Mouse (Mus musculus) embryonic facial prominence, embryonic 11.5 days (tissue): ENCODE data around the gene 1700013G24Rik. TPM values are rescaled to one million over a fixed set of nuclear protein-coding genes. Genes with fewer than 3 reads are reported as not detected.
"Not testable (repeated sequence)": the region's sequence is repeated elsewhere in the genome, so short reads cannot be mapped to it uniquely, and the experiment has no call there.

Experiments used
- ATAC-seq: fragments of 200-750 bp; cut with Nextera tagmentation; replicated peaks from 2 replicates; pipeline ENCODE4 v1.8.0; 2017; ENCODE audit warnings: low read depth; ENCODE audit not compliant: insufficient number of reproducible peaks, low FRiP score, low TSS enrichment
- DNase-seq: peaks from one replicate; pipeline ENCODE4 v3.0.0-alpha.2; 2015; ENCODE audit warnings: low spot score
- H3K27ac ChIP-seq: fragments of 300-500 bp; sonication (generic); replicated peaks from 2 replicates; pipeline ENCODE4 v1.5.1; 2014; ENCODE audit warnings: mild to moderate bottlenecking, low read depth, low read length, control low read depth
- H3K27me3 ChIP-seq: fragments of 300-500 bp; sonication (generic); 2 replicates; pipeline ENCODE4 v1.6.1; 2014; ENCODE audit warnings: mild to moderate bottlenecking, low read length, moderate library complexity, mixed read lengths; ENCODE audit not compliant: control insufficient read depth, insufficient read depth
- H3K36me3 ChIP-seq: fragments of 300-500 bp; sonication (generic); replicated peaks from 2 replicates; pipeline ENCODE4 v1.6.1; 2014; ENCODE audit warnings: low read depth, mild to moderate bottlenecking, low read length, moderate library complexity, mixed read lengths; ENCODE audit not compliant: control insufficient read depth, insufficient read depth
- H3K4me1 ChIP-seq: fragments of 300-500 bp; sonication (generic); 2 replicates; pipeline ENCODE4 v1.6.1; 2014; ENCODE audit warnings: low read length, mixed read lengths; ENCODE audit not compliant: control insufficient read depth, insufficient read depth
- H3K4me2 ChIP-seq: fragments of 300-500 bp; sonication (generic); 2 replicates; pipeline ENCODE4 v1.6.1; 2014; ENCODE audit warnings: low read depth, mild to moderate bottlenecking, control low read depth, low read length, moderate library complexity
- H3K4me3 ChIP-seq: fragments of 300-500 bp; sonication (generic); 2 replicates; pipeline ENCODE4 v1.5.1; 2014; ENCODE audit warnings: low read depth, low read length, control low read depth
- H3K9ac ChIP-seq: fragments of 300-500 bp; sonication (generic); replicated peaks from 2 replicates; pipeline ENCODE4 v1.6.1; 2014; ENCODE audit warnings: mild to moderate bottlenecking, control low read depth, low read length
- H3K9me3 ChIP-seq: fragments of 300-500 bp; sonication (generic); replicated peaks from 2 replicates; pipeline ENCODE4 v1.6.1; 2016; ENCODE audit warnings: mild to moderate bottlenecking, low read length, inconsistent platforms, mixed read lengths; ENCODE audit not compliant: control insufficient read depth
- WGBS: fragments of 180-500 bp; shearing (Covaris S2); extraction: QIAGEN DNeasy Blood & Tissue Kit; methylation state at CpG from one replicate; pipeline ENCODE4 v1.1.7; 2014; 5-methylcytosine and 5-hydroxymethylcytosine counted together
- polyA plus RNA-seq: library from polyadenylated mRNA; unstranded; fragments of >200 nt; fragmentation: Nextera tagmentation; extraction: Ambion mirVana; gene quantifications from 2 replicates; pipeline ENCODE4 v1.2.1, GENCODE M21; 2014

The 1700013G24Rik gene
- not detected in 2 replicates for polyA plus RNA-seq

- Histone ChIP-seq H3K4me2 (no peak within 1 kb of the TSS), H3K9me3 (no peaks in the 10 kb centered on the region), H3K9ac (no peak within 1 kb of the TSS), H3K27ac (no peak within 1 kb of the TSS), H3K36me3 (no peaks in the 10 kb centered on the region), H3K4me3 (no peak within 1 kb of the TSS), H3K4me1 (no peaks in the 10 kb centered on the region), H3K27me3 (no peaks in the 10 kb centered on the region)
- no peak for DNase-seq
- no peak for ATAC-seq
- 78% methylated on average over 8 of the region's 8 CpGs for WGBS
These were observed at the start of gene 1700013G24Rik for GRCm38 (mm10) chr4:137453234-137453767. Gene 1700013G24Rik, plus strand, starts transcription at chr4:137453284.

GRCm38 (mm10) chr4:137405571-137405970 is 47.5 kb upstream of the 1700013G24Rik start:
- WGBS = 91% methylated on average over 3 of the region's 3 CpGs

DNA sequence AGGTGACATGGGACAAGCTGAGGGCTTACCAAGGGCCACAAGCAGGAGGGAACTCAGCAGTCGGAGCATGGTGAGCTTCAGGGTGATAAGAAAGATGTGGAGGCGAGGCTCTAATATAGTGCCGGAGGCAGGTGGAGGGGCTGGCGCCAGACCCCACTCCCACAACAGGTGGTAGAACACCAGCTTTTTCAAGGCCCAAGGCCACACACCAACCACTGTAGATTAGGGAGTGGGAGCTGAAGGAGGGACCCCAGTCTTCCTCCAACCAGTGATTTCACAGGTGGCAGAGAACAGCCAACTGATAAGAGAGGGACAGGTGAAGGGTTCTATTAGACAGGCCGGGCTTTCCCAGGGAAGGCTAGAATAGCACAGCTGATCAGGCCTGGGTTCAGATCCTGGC is 43.4 kb upstream of the 1700013G24Rik start, which contains the start of gene Cela3a:
Gene Cela3a (minus strand): TSS at position 101 of the 400 bp plus-strand sequence.
- no peaks in the 10 kb centered on the region for H3K27me3 ChIP-seq
- no peaks in the 10 kb centered on the region for H3K9me3 ChIP-seq
- H3K27ac ChIP-seq = no peak within 1 kb of the TSS
- H3K36me3 ChIP-seq = no peaks in the 10 kb centered on the region
- no peak for ATAC-seq
- 87% methylated on average over 5 of the region's 5 CpGs for WGBS
- DNase-seq = no peak
- H3K9ac ChIP-seq = no peak within 1 kb of the TSS
- no peak within 1 kb of the TSS for H3K4me3 ChIP-seq
- no peaks in the 10 kb centered on the region for H3K4me1 ChIP-seq
- no peak within 1 kb of the TSS for H3K4me2 ChIP-seq

More at GRCm38 (mm10) chr4:137405571-137405970, 47.5 kb upstream of the 1700013G24Rik start:
- ATAC-seq (no peak), DNase-seq (no peak)
- Histone ChIP-seq H3K4me1 (no peaks in the 10 kb centered on the region), H3K9me3 (no peaks in the 10 kb centered on the region), H3K36me3 (no peaks in the 10 kb centered on the region), H3K4me2 (no peak overlapping the region), H3K9ac (no peak overlapping the region), H3K4me3 (no peak overlapping the region), H3K27me3 (no peaks in the 10 kb centered on the region), H3K27ac (no peak overlapping the region)

DNA sequence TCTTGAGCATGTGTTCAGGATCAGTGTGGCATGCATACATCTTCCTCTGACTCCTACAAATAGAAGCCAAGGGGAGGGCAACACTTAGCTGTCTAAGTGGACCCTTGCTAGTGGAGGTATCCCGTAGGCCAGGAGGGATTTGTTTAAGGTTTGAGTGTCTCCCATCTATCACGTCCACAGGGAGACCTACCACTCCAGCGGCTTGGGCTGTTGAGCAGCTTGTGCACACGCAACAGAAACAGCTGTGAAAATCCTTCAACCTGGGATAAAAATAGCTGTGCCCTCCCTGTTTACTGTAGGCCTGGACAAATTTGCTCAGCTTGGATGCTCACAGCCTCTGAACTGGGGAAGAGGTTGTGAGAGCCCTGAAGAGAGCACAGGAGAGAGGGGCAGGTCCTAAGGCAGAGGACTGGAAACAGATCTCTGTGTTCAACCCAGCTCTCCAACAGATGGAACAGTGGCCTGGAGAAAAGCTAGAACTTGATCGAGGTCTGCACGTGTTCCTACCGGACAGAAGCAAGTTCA is 40.8 kb upstream of the 1700013G24Rik start:
- DNase-seq, H3K9ac ChIP-seq, H3K4me2 ChIP-seq, H3K9me3 ChIP-seq, H3K27me3 ChIP-seq, H3K36me3 ChIP-seq, ATAC-seq, H3K4me3 ChIP-seq, H3K4me1 ChIP-seq, H3K27ac ChIP-seq: not testable (repeated sequence)
- WGBS = 85% methylated on average over 7 of the region's 7 CpGs

- Histone ChIP-seq H3K36me3 (no peaks in the 10 kb centered on the region), H3K27me3 (no peaks in the 10 kb centered on the region), H3K9me3 (no peaks in the 10 kb centered on the region), H3K4me1 (no peaks in the 10 kb centered on the region), H3K9ac (no peak overlapping the region), H3K27ac (no peak overlapping the region), H3K4me2 (no peak overlapping the region), H3K4me3 (no peak overlapping the region)
- WGBS = 77% methylated on average over 1 of the region's 1 CpGs
- DNase-seq = no peak
- no peak for ATAC-seq
These were observed 38.1 kb upstream of the 1700013G24Rik start for GRCm38 (mm10) chr4:137414936-137415335.

DNA sequence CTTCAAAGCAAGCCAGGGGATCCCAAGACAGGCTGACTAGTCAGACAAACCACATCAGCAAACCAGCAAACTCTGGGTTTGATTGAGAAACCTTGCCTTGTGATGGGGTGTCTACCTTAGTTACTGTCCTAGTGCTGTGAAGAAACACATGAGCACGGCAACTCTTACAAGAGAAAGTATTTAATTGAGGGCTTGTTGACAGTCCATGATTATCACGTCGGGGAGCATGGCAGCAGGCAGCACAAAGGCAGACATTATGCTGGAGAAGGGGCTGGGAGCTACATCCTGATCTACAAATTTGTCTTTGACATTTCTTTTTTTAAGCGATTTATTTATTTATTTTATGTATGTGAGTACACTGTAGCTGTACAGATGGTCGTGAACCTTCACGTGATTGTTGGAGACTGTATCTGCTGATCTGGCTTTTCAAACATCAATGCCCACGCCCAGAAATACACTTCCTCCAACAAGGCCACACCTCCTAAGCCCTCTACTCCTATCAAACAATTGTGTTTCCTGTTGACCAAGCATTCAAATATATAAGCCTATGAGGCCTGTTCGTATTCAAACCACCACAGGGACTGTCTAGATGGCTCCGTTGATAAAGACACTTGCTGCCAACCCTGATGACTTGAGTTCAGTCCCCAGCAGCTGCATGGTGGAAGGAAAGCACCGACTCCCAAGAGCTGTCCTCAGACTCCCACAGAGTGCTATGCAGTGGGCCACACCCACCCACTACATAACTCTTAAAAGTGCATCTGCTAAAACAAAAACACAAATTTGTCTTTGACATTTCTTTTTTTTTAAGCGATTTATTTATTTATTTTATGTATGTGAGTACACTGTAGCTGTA is 35.1 kb upstream of the 1700013G24Rik start:
- H3K4me2 ChIP-seq = no peak overlapping the region
- H3K9ac ChIP-seq = no peak overlapping the region
- H3K27me3 ChIP-seq = no peaks in the 10 kb centered on the region
- no peaks in the 10 kb centered on the region for H3K9me3 ChIP-seq
- no peak for DNase-seq
- no peak for ATAC-seq
- H3K4me1 ChIP-seq = no peaks in the 10 kb centered on the region
- no peak overlapping the region for H3K4me3 ChIP-seq
- no peaks in the 10 kb centered on the region for H3K36me3 ChIP-seq
- H3K27ac ChIP-seq = no peak overlapping the region
- 67% methylated on average over 11 of the region's 11 CpGs for WGBS

- no peaks in the 10 kb centered on the region for H3K27me3 ChIP-seq
- 91% methylated on average over 4 of the region's 4 CpGs for WGBS
- H3K36me3 ChIP-seq = no peaks in the 10 kb centered on the region
These were observed 22.6 kb upstream of the 1700013G24Rik start, which contains the start of gene Cela3b for GRCm38 (mm10) chr4:137430502-137430901. Gene Cela3b, minus strand, starts transcription at chr4:137430540.

More at GRCm38 (mm10) chr4:137430502-137430901, 22.6 kb upstream of the 1700013G24Rik start, which contains the start of gene Cela3b:
- Histone ChIP-seq H3K27ac (no peak within 1 kb of the TSS), H3K4me2 (no peak within 1 kb of the TSS), H3K9me3 (no peaks in the 10 kb centered on the region), H3K9ac (no peak within 1 kb of the TSS), H3K4me1 (no peaks in the 10 kb centered on the region), H3K4me3 (no peak within 1 kb of the TSS)
- DNase-seq = no peak
- ATAC-seq = no peak
